Mouse (Mus musculus): ENCODE measurements at regions not wholly inside any gene's neighbourhood (a gene's known extent, or its start where the extent isn't known, plus 50 kb on each side); places are given as distances from the start of the nearest gene placed in this dataset.

GRCm38 (mm10) chr16:21320284-21320683 lies 102.6 kb upstream of the Vps8 start:
- DNase-seq (ENCODE audit: low read depth, low spot score): no peak

- DNase-seq (ENCODE audit: low read depth, low spot score): no peak
These were observed 101.5 kb upstream of the Vps8 start for GRCm38 (mm10) chr16:21321188-21322070.

GRCm38 (mm10) chr16:21322437-21322836 lies 100.5 kb upstream of the Vps8 start:
- DNase-seq (ENCODE audit: low read depth, low spot score): no peak

- no peak for DNase-seq (ENCODE audit: low read depth, low spot score)
These were observed 99.4 kb upstream of the Vps8 start for GRCm38 (mm10) chr16:21323446-21324034.

- DNase-seq (ENCODE audit: low read depth, low spot score): no peak
These were observed 94.9 kb upstream of the Vps8 start for GRCm38 (mm10) chr16:21327969-21328368.

- no peak for DNase-seq (ENCODE audit: low read depth, low spot score)
These were observed 93.7 kb upstream of the Vps8 start for GRCm38 (mm10) chr16:21329199-21329598.

- no peak for DNase-seq (ENCODE audit: low read depth, low spot score)
These were observed 91.7 kb upstream of the Vps8 start for GRCm38 (mm10) chr16:21331229-21331628.

- no peak for DNase-seq (ENCODE audit: low read depth, low spot score)
These were observed 90.5 kb upstream of the Vps8 start for GRCm38 (mm10) chr16:21332411-21332810.

- no peak for DNase-seq (ENCODE audit: low read depth, low spot score)
These were observed 90.1 kb upstream of the Vps8 start for GRCm38 (mm10) chr16:21332862-21333222.

- DNase-seq (ENCODE audit: low read depth, low spot score): peak; percentile 78
These were observed 89.5 kb upstream of the Vps8 start for GRCm38 (mm10) chr16:21333223-21333951.

- no peak for DNase-seq (ENCODE audit: low read depth, low spot score)
These were observed 83.9 kb upstream of the Vps8 start for GRCm38 (mm10) chr16:21339061-21339459.

GRCm38 (mm10) chr16:21339460-21340081 lies 83.3 kb upstream of the Vps8 start:
- no peak for DNase-seq (ENCODE audit: low read depth, low spot score)

GRCm38 (mm10) chr16:21340136-21340535 lies 82.8 kb upstream of the Vps8 start:
- DNase-seq (ENCODE audit: low read depth, low spot score): no peak

- DNase-seq (ENCODE audit: low read depth, low spot score): no peak
These were observed 73.0 kb upstream of the Vps8 start for GRCm38 (mm10) chr16:21349869-21350268.

- DNase-seq (ENCODE audit: low read depth, low spot score): no peak
These were observed 71.6 kb upstream of the Vps8 start for GRCm38 (mm10) chr16:21351289-21351688.

GRCm38 (mm10) chr16:21353111-21353510 lies 69.8 kb upstream of the Vps8 start:
- DNase-seq (ENCODE audit: low read depth, low spot score): no peak

GRCm38 (mm10) chr16:21353545-21353944 lies 69.4 kb upstream of the Vps8 start:
- DNase-seq (ENCODE audit: low read depth, low spot score): no peak

- DNase-seq (ENCODE audit: low read depth, low spot score): no peak
These were observed 67.3 kb upstream of the Vps8 start for GRCm38 (mm10) chr16:21355638-21356037.

- DNase-seq (ENCODE audit: low read depth, low spot score): no peak
These were observed 65.5 kb upstream of the Vps8 start for GRCm38 (mm10) chr16:21357433-21357832.

- DNase-seq (ENCODE audit: low read depth, low spot score): no peak
These were observed 64.5 kb upstream of the Vps8 start for GRCm38 (mm10) chr16:21358313-21358920.

- no peak for DNase-seq (ENCODE audit: low read depth, low spot score)
These were observed 63.5 kb upstream of the Vps8 start for GRCm38 (mm10) chr16:21359459-21359858.

GRCm38 (mm10) chr16:21361406-21361805 lies 61.5 kb upstream of the Vps8 start:
- no peak for DNase-seq (ENCODE audit: low read depth, low spot score)

Data from retina, adult 2 months (tissue).